Mouse (Mus musculus): ENCODE results near the gene Chmp2b.

Chmp2b gene

GRCm38 (mm10) chr16:65526695-65527094 lies 35.8 kb downstream of the Chmp2b start:
- no peak for DNase-seq (ENCODE audit: low spot score)

- no peak for DNase-seq (ENCODE audit: low spot score)
Observed at GRCm38 (mm10) chr16:65526004-65526403, 36.5 kb downstream of the Chmp2b start.

DNA sequence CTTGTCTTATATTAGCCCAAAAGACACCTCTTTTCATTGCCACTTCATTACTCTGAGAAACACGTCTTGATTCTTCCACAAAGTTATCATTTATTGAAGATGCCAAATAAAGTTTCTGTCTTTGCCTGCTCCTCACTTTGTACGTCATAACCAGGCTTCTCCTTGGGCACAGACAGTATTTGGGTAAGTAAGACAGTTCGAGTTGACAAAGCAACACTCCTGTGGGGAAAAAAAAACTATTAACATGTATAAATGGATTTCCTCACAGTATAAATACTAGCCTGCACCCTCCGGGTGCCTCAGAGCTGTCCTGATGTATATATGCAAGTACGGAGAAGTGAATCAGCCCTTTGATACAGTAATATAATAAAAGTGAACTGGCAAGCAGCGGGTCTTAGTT lies 42.3 kb downstream of the Chmp2b start, which contains the start of gene Pou1f1:
Gene Pou1f1 (plus strand): TSS at position 301 of the 400 bp plus-strand sequence.
- DNase-seq (ENCODE audit: low spot score) = no peak

GRCm38 (mm10) chr16:65514223-65514622 lies 48.3 kb downstream of the Chmp2b start:
- no peak for DNase-seq (ENCODE audit: low spot score)

DNA sequence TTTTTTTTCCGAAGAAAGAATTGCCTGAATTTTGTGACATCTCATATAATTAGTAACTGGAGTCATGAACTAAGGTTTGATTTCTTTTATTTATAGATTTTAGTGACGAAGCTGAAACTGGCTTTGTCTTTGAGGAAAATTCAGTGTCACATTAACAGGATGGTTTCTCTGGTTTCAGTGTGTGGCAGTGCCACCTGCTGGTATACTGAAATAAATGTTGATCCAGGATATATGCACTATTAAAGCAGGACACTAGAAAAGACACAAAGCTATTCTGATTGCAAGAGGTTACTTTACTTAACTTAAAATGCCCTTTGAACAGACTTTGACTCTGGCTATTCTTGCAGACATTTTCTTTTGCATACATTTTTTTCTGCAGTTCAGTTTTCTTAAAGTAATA lies 65.5 kb downstream of the Chmp2b start:
- no peak for DNase-seq (ENCODE audit: low spot score)

DNA sequence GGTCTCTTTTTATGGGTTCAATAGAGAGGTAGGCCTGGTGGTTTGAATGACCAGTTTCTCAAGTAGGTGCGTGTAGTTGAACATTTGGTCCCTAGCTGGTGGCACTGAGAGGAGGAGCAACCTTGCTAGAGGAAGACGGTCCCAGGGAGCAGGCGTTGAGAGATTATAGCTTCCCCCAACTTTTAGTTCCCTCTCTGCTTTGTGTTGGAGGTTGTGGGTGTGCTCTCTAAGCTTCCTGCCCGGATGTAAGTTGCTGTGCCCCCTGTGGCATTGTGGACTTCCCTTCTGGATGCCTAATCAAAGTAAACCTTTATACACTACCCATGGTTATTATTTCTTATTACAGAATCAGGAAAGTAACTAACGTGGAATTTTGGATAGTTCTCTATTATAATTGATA lies 66.5 kb downstream of the Chmp2b start:
- DNase-seq (ENCODE audit: low spot score) = no peak
